Mouse (Mus musculus) bone marrow macrophage, adult 2 months (primary cell): ENCODE results near the gene Flcn. TPM values are rescaled to one million over a fixed set of nuclear protein-coding genes. Genes with fewer than 3 reads are reported as not detected.

Experiments
- H3K27ac ChIP-seq: 2 replicates; pipeline ENCODE4 v1.5.1; 2012; ENCODE audit warnings: low read depth, low read length; ENCODE audit not compliant: insufficient read depth
- H3K4me1 ChIP-seq: 2 replicates; pipeline ENCODE4 v1.6.1; 2012; ENCODE audit warnings: low read length; ENCODE audit not compliant: control insufficient read depth, insufficient read depth
- H3K4me3 ChIP-seq: 2 replicates; pipeline ENCODE4 v1.5.1; 2012; ENCODE audit warnings: mild to moderate bottlenecking, low read length, moderate library complexity; ENCODE audit not compliant: insufficient read depth
- CTCF ChIP-seq: IDR thresholded peaks from 2 replicates; pipeline ENCODE4 v1.5.1; 2012; ENCODE audit warnings: low read depth, mild to moderate bottlenecking, low read length, moderate library complexity
- POLR2A ChIP-seq: IDR thresholded peaks from 2 replicates; pipeline ENCODE4 v1.6.1; 2012; ENCODE audit warnings: mild to moderate bottlenecking, low read depth, low read length, borderline replicate concordance
- polyA plus RNA-seq: library from polyadenylated mRNA; stranded (reverse); fragments of >200 nt; gene quantifications from 2 replicates; pipeline ENCODE4 v1.2.4, GENCODE M21; 2012; ENCODE audit not compliant: missing spikeins, insufficient read depth, insufficient read length

Flcn gene
- polyA plus RNA-seq, 1 experiment: 71.7 TPM

- Histone ChIP-seq H3K4me3 (no peak overlapping the region), H3K27ac (no peak overlapping the region)
- TF ChIP-seq CTCF (no peak), POLR2A (no peak)
Observed at GRCm38 (mm10) chr11:59749050-59749449, 60.8 kb downstream of the Flcn start.

GRCm38 (mm10) chr11:59746614-59747013 lies 63.2 kb downstream of the Flcn start:
- Histone ChIP-seq H3K4me3 (no peak overlapping the region), H3K4me1 (peaks cover 2% of the 10 kb centered on the region), H3K27ac (no peak overlapping the region)
- no peak for TF ChIP-seq CTCF
- no peak for TF ChIP-seq POLR2A

More at GRCm38 (mm10) chr11:59749050-59749449, 60.8 kb downstream of the Flcn start:
- H3K4me1 ChIP-seq: peaks cover 2% of the 10 kb centered on the region

GRCm38 (mm10) chr11:59745851-59746250 lies 64.0 kb downstream of the Flcn start:
- H3K4me3 ChIP-seq: no peak overlapping the region
- no peak overlapping the region for H3K27ac ChIP-seq
- H3K4me1 ChIP-seq: peaks cover 2% of the 10 kb centered on the region
- TF ChIP-seq CTCF (no peak), POLR2A (no peak)

GRCm38 (mm10) chr11:59744374-59744773 lies 65.4 kb downstream of the Flcn start:
- Histone ChIP-seq H3K4me1 (peaks cover 10% of the 10 kb centered on the region), H3K27ac (no peak overlapping the region), H3K4me3 (no peak overlapping the region)
- no peak for TF ChIP-seq CTCF
- no peak for TF ChIP-seq POLR2A

GRCm38 (mm10) chr11:59743712-59744111 lies 66.1 kb downstream of the Flcn start:
- H3K27ac ChIP-seq: no peak overlapping the region
- no peak overlapping the region for H3K4me3 ChIP-seq
- peaks cover 10% of the 10 kb centered on the region for H3K4me1 ChIP-seq
- no peak for TF ChIP-seq POLR2A
- no peak for TF ChIP-seq CTCF

GRCm38 (mm10) chr11:59743307-59743706 lies 66.5 kb downstream of the Flcn start:
- Histone ChIP-seq H3K4me1 (peaks cover 10% of the 10 kb centered on the region), H3K27ac (no peak overlapping the region), H3K4me3 (no peak overlapping the region)
- no peak for TF ChIP-seq CTCF

GRCm38 (mm10) chr11:59741915-59742314 lies 67.9 kb downstream of the Flcn start:
- no peak overlapping the region for H3K4me3 ChIP-seq
- TF ChIP-seq CTCF: no peak
- no peak for TF ChIP-seq POLR2A
- H3K27ac ChIP-seq: no peak overlapping the region
- H3K4me1 ChIP-seq: peaks cover 10% of the 10 kb centered on the region

Other genes starting within 250 kb of the Flcn start
- not detected in 2 replicates for gene Olfr222, start 233.8 kb downstream of the Flcn start, polyA plus RNA-seq
- not detected in 2 replicates for gene Olfr223, start 216.7 kb downstream of the Flcn start, polyA plus RNA-seq
- gene Mprip, start 148.7 kb downstream of the Flcn start, polyA plus RNA-seq: 52.4 and 55.9 TPM in 2 replicates
- gene Pld6, start 22.4 kb downstream of the Flcn start, polyA plus RNA-seq: not detected in 2 replicates
- gene Nt5m, start 29.4 kb upstream of the Flcn start, polyA plus RNA-seq: 11.8 and 14.7 TPM in 2 replicates
- gene Cops3, start 29.8 kb upstream of the Flcn start, polyA plus RNA-seq: 43.1 and 44.0 TPM in 2 replicates
- 15.9 and 18.4 TPM in 2 replicates for gene Med9, start 138.2 kb upstream of the Flcn start, polyA plus RNA-seq
- not detected in 2 replicates for gene Rasd1, start 154.9 kb upstream of the Flcn start, polyA plus RNA-seq
- 1.4 and 4.6 TPM in 2 replicates for gene Pemt, start 236.5 kb upstream of the Flcn start, polyA plus RNA-seq